Mouse (Mus musculus) midbrain, embryonic 16.5 days (tissue): ENCODE measurements around the gene Tomm70a. TPM values are rescaled to one million over a fixed set of nuclear protein-coding genes. Genes with fewer than 3 reads are reported as not detected.

Experiments
- ATAC-seq: fragments of 200-750 bp; cut with Nextera tagmentation; 2 replicates; pipeline ENCODE4 v1.8.0; 2017; ENCODE audit warnings: moderate TSS enrichment
- H3K27ac ChIP-seq: fragments of 300-500 bp; sonication (generic); 2 replicates; pipeline ENCODE4 v1.5.1; 2014; ENCODE audit warnings: mild to moderate bottlenecking, low read length, mixed read lengths
- H3K27me3 ChIP-seq: fragments of 300-500 bp; sonication (generic); 2 replicates; pipeline ENCODE4 v1.6.1; 2014; ENCODE audit warnings: low read depth, low read length, mixed read lengths; ENCODE audit not compliant: control insufficient read depth, insufficient read depth
- H3K36me3 ChIP-seq: fragments of 300-500 bp; sonication (generic); 2 replicates; pipeline ENCODE4 v1.6.1; 2014; ENCODE audit warnings: mild to moderate bottlenecking, low read length, moderate library complexity, mixed read lengths; ENCODE audit not compliant: control insufficient read depth, insufficient read depth
- H3K4me1 ChIP-seq: fragments of 300-500 bp; sonication (generic); 2 replicates; pipeline ENCODE4 v1.6.1; 2014; ENCODE audit warnings: mild to moderate bottlenecking, low read length, mixed read lengths; ENCODE audit not compliant: control insufficient read depth, insufficient read depth
- H3K4me2 ChIP-seq: fragments of 300-500 bp; sonication (generic); 2 replicates; pipeline ENCODE4 v1.6.1; 2014; ENCODE audit warnings: mild to moderate bottlenecking, low read length, mixed read lengths
- H3K4me3 ChIP-seq: fragments of 300-500 bp; sonication (generic); 2 replicates; pipeline ENCODE4 v1.5.1; 2014; ENCODE audit warnings: low read depth, mild to moderate bottlenecking, low read length, moderate library complexity, mixed read lengths
- H3K9ac ChIP-seq: fragments of 300-500 bp; sonication (generic); 2 replicates; pipeline ENCODE4 v1.6.1; 2014; ENCODE audit warnings: low read depth, low read length, mixed read lengths
- H3K9me3 ChIP-seq: fragments of 300-500 bp; sonication (generic); replicated peaks from 2 replicates; pipeline ENCODE4 v1.6.1; 2014; ENCODE audit warnings: mild to moderate bottlenecking, low read length, mixed read lengths; ENCODE audit not compliant: control insufficient read depth, poor library complexity, severe bottlenecking
- WGBS: fragments of 180-500 bp; shearing (Covaris S2); extraction: QIAGEN DNeasy Blood & Tissue Kit; methylation state at CpG from one replicate; pipeline ENCODE4 v1.1.7; 2014; 5-methylcytosine and 5-hydroxymethylcytosine counted together
- polyA plus RNA-seq: library from polyadenylated mRNA; unstranded; fragments of >200 nt; fragmentation: Nextera tagmentation; extraction: Ambion mirVana; gene quantifications from 2 replicates; pipeline ENCODE4 v1.2.1, GENCODE M21; 2015

The Tomm70a gene
- 63.0 and 66.3 TPM in 2 replicates for polyA plus RNA-seq

DNA sequence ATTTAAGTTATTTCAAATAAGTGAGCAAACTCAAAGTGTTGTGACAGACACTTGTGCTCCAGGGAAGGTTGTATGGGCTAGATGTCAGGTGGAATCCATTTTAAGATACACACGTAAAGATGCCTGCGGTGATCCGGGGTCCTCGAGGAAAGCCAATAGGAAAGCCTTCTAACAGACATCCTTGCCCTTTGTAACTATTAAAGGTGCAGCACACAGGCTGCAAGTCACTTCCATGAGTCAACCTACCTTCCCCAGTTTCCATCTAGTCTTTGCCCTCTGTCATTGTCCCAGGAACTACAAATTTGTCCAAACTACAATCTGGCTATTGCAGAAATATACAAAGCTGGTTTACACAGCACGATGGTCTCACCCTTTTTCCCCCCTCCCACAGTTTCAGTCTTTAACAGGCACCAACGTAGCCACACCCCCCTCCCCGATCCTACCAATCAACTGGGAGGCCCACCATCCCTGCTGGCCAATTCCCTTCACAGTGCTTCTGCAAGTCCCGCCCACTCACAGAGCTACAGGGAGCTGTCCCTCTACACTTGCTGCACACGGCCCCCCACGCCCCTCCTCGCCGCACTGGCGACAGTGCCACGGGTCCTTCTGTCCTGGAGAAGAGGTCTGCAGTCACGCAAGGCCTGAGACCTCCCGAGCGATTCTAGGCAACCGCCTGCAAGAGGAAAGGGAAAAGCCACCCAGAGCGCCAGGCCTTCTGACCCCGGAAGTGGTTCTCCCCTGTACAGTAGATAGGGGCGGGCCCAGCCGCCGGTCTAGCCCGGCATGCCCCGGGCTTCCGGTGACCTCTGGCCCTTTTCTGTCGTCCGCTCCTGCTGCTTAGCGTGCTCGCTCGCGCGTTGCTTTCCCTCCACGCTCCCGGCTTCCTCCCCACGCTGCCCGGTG, at the start of gene Tomm70a:
TSS of gene Tomm70a (plus strand) at position 791 of the 903 bp plus-strand sequence.
- Histone ChIP-seq H3K9me3 (no peaks in the 10 kb centered on the region), H3K27ac (peak within 1 kb of the TSS; percentile 99), H3K27me3 (no peaks in the 10 kb centered on the region), H3K36me3 (no peaks in the 10 kb centered on the region), H3K9ac (peak within 1 kb of the TSS; percentile 99), H3K4me2 (peak within 1 kb of the TSS; percentile 76), H3K4me1 (peaks cover 19% of the 10 kb centered on the region), H3K4me3 (peak within 1 kb of the TSS; percentile 99)
- ATAC-seq = peak; percentile 100
- WGBS = under 1% methylated on average over 37 of the region's 37 CpGs

DNA sequence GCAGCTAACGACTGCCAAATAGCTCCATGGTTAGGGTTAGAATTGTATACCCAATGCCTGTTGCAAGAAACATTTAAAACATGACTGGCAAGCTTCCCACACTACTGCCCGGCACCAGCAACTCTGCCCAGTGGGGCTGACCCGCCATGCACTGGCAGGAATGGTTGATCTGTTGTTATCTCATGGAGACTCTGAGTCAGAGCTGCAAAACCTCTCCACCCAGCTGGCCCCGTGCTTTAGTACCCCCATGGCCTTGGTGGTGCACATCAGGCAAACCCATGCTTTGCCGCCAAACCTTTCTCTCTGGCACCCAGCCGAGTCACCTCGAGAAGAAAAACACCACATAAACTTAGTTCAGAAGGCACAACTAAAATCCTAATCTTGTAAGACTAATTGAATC, 45.5 kb upstream of the Tomm70a start:
- Histone ChIP-seq H3K4me2 (no peak overlapping the region), H3K9ac (no peak overlapping the region), H3K27ac (no peak overlapping the region), H3K4me1 (no peaks in the 10 kb centered on the region), H3K4me3 (no peak overlapping the region), H3K36me3 (no peaks in the 10 kb centered on the region), H3K27me3 (no peaks in the 10 kb centered on the region), H3K9me3 (no peaks in the 10 kb centered on the region)
- WGBS = 79% methylated on average over 7 of the region's 7 CpGs
- ATAC-seq = no peak

DNA sequence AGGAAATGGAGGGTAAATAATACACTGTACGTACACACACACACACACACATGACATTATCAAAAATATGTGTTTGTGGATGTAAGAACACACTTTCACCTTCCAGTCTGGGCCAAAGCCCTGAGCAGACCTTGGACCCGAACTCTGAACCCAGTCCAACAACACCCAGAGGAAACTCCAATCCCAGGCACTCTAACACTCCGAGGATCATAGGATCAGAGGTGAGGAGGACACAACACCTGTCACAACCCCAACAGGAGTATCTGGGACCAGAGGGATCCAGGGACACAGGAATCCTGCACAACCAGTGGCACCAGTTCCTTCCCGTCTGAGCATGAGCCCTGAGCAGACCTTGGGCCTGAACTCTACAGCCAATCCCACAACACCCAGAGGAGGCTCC, 41.9 kb upstream of the Tomm70a start:
- Histone ChIP-seq H3K27ac (no peak overlapping the region), H3K9me3 (no peaks in the 10 kb centered on the region), H3K4me2 (no peak overlapping the region), H3K36me3 (no peaks in the 10 kb centered on the region), H3K4me3 (no peak overlapping the region), H3K9ac (no peak overlapping the region), H3K27me3 (no peaks in the 10 kb centered on the region), H3K4me1 (no peaks in the 10 kb centered on the region)
- 80% methylated on average over 4 of the region's 4 CpGs for WGBS
- ATAC-seq = no peak

DNA sequence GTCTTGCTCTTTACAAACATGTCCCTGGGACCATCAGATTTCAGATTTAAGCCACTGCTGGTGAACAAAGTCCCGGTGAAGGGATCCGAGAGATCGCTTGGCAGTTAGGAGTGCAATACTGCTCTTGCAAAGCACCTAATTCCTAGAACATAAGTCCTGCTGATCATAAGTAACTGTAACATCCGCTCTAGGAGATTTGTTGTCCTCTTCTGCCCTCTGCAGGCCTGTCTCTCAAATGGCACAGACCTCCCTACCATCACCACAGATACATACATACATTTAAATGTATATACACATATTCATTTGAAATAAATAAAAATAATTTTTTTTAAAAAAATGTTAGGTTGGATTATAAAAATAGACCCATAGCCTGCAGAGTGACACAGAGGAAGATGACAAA, 29.0 kb upstream of the Tomm70a start:
- no peaks in the 10 kb centered on the region for H3K9me3 ChIP-seq
- H3K4me2 ChIP-seq = no peak overlapping the region
- H3K27ac ChIP-seq = no peak overlapping the region
- no peaks in the 10 kb centered on the region for H3K36me3 ChIP-seq
- H3K9ac ChIP-seq = no peak overlapping the region
- peak; percentile 93 for ATAC-seq
- H3K27me3 ChIP-seq = no peaks in the 10 kb centered on the region
- no peak overlapping the region for H3K4me3 ChIP-seq
- 47% methylated on average over 4 of the region's 4 CpGs for WGBS
- H3K4me1 ChIP-seq = no peaks in the 10 kb centered on the region

DNA sequence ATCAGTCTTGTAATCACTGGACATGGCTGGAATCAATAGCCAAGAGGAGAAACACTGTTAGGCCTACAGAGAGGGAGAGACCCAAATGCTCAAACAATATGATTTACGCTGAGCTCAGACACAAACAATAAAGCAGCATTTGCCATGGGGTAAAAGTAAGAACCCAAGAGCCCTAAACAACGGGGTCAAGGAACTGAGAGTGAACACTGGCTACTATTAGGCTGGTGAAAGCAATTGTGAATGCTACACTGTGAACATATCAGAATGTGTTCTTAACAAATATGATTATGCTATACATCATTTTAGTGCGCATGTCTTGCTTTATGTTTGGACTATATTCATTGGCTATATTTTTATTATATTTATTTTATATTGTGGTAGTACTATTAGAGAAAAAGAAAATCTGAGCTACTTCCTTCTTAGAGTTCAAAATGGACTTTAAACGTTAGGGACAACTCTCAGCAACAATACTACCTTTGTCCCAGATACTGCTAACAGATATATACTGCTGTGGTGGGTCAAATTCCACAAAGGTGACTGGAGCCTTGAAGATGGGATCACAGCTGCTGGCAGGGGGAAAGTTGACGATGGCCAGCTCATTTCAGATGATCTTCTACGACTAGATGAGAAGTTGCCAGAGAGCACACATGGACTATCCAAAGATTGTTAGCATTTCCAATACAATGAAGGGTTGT, 28.4 kb upstream of the Tomm70a start:
- Histone ChIP-seq H3K27ac (no peak overlapping the region), H3K9me3 (no peaks in the 10 kb centered on the region), H3K4me1 (no peaks in the 10 kb centered on the region), H3K36me3 (no peaks in the 10 kb centered on the region), H3K27me3 (no peaks in the 10 kb centered on the region), H3K9ac (no peak overlapping the region), H3K4me2 (no peak overlapping the region), H3K4me3 (no peak overlapping the region)
- 71% methylated on average over 6 of the region's 6 CpGs for WGBS
- ATAC-seq = no peak

DNA sequence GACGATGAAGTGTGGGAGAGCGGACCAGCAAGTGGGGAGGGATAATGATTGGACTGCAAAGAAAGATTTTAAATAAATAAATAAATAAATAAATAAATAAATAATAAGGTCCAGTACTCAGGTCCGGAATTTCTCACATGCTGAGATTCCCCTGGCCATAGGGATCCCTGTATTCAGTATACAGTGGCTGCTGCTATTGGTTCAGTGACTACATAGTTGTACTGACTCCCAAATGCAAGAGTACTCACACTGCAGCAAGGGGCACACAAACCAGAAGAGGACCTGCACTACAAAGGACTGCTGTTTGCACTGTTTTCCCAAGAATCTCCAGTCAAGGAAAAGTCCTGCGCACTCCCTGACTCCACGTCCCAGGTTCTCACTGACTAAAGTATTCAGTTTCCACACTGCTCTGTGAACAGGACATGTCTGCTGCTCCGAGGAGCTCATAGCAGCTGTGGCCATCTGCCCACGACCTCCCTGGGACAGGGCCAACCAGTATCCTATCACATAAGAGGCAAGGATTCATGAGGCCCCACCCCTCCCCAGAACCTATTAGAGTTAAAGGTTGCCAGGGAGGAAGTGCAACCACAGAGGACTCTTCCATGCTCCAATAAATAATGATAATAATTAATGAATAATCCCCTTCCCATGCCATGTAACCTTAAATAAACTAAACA, 22.9 kb upstream of the Tomm70a start:
- H3K36me3 ChIP-seq = no peaks in the 10 kb centered on the region
- no peak overlapping the region for H3K4me2 ChIP-seq
- no peak for ATAC-seq
- H3K27me3 ChIP-seq = no peaks in the 10 kb centered on the region
- no peak overlapping the region for H3K4me3 ChIP-seq
- no peaks in the 10 kb centered on the region for H3K4me1 ChIP-seq
- WGBS = 71% methylated on average over 7 of the region's 7 CpGs
- H3K9me3 ChIP-seq = no peaks in the 10 kb centered on the region
- no peak overlapping the region for H3K9ac ChIP-seq
- H3K27ac ChIP-seq = no peak overlapping the region

DNA sequence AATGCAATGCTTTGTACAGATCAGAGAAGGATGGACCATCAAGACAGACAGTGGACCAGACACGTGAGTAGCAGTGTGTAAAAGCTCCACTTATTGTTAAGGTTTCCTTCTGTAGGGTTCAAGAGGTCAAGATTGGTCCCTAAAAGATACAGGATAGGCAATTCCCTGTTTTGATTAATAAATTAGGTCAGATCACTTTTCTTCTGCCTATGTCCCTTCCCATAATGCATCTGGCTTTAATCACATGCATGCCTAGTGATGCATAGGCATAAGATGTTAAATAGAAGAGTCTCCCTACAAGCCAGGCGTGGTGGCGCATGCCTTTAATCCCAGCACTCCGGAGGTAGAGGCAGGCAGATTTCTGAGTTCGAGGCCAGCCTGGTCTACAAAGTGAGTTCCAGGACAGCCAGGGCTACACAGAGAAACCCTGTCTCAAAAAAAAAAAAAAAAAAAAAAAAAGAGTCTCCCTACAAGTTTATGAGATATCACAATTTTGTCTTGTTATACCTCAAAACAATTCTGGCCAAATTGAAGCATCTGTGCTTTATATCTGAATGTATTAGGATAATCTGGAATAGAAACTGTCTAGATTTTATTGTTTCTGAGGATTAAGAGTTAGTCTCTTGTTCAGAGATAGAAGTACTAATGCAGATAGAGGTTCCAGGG, 21.8 kb upstream of the Tomm70a start:
- Histone ChIP-seq H3K4me1 (no peaks in the 10 kb centered on the region), H3K27ac (no peak overlapping the region), H3K27me3 (no peaks in the 10 kb centered on the region), H3K36me3 (no peaks in the 10 kb centered on the region), H3K9ac (no peak overlapping the region), H3K4me3 (no peak overlapping the region), H3K4me2 (no peak overlapping the region), H3K9me3 (no peaks in the 10 kb centered on the region)
- no peak for ATAC-seq
- WGBS = 73% methylated on average over 5 of the region's 5 CpGs

DNA sequence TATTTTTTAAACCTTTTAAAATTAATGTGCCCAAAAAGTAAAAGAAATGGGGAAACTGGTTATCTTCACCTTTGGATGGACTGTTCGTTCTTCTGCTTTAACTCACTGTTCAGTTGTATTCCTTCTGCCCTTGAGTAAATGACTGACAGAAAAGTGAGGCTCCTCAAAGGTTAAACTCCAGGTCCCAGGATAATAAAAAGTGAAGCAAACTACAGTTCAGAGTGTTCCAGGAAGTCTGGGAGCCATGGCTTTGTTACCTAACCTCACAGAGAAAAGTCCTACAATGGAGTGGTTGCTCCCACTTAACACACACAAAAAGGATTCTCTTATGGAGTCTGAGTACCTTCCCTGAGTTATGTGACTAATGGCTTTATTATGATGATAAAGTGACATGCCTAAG, 20.3 kb upstream of the Tomm70a start:
- H3K4me2 ChIP-seq = no peak overlapping the region
- 95% methylated on average over 1 of the region's 1 CpGs for WGBS
- no peak overlapping the region for H3K9ac ChIP-seq
- H3K27ac ChIP-seq = no peak overlapping the region
- no peak overlapping the region for H3K4me3 ChIP-seq
- H3K4me1 ChIP-seq = no peaks in the 10 kb centered on the region
- no peaks in the 10 kb centered on the region for H3K27me3 ChIP-seq
- no peaks in the 10 kb centered on the region for H3K36me3 ChIP-seq
- H3K9me3 ChIP-seq = no peaks in the 10 kb centered on the region
- no peak for ATAC-seq
